Mouse (Mus musculus) midbrain, postnatal 0 days (tissue): ENCODE measurements around the gene B4galt7. TPM values are rescaled to one million over a fixed set of nuclear protein-coding genes. Genes with fewer than 3 reads are reported as not detected.
A peak's percentile ranks its signal among the peaks of the same experiment; 100 is the strongest.

ENCODE experiments used
- ATAC-seq: fragments of 200-750 bp; cut with Nextera tagmentation; 2 replicates; pipeline ENCODE4 v1.8.0; 2017; ENCODE audit warnings: moderate number of reproducible peaks, mild to moderate bottlenecking, moderate TSS enrichment, moderate library complexity; ENCODE audit not compliant: low FRiP score
- DNase-seq: peaks from one replicate; pipeline ENCODE4 v3.0.0-alpha.2; 2015; ENCODE audit warnings: low spot score
- H3K27ac ChIP-seq: fragments of 300-500 bp; sonication (generic); 2 replicates; pipeline ENCODE4 v1.5.1; 2014; ENCODE audit warnings: low read depth, mild to moderate bottlenecking, low read length, mixed read lengths
- H3K27me3 ChIP-seq: fragments of 300-500 bp; sonication (generic); 2 replicates; pipeline ENCODE4 v1.6.1; 2014; ENCODE audit warnings: low read length, control low read depth, mixed read lengths; ENCODE audit not compliant: insufficient read depth
- H3K36me3 ChIP-seq: fragments of 300-500 bp; sonication (generic); 2 replicates; pipeline ENCODE4 v1.6.1; 2014; ENCODE audit warnings: low read length, control low read depth, mixed read lengths; ENCODE audit not compliant: insufficient read depth
- H3K4me1 ChIP-seq: fragments of 300-500 bp; sonication (generic); 2 replicates; pipeline ENCODE4 v1.6.1; 2014; ENCODE audit warnings: mild to moderate bottlenecking, control low read depth, antibody characterized with exemption, low read length, mixed read lengths; ENCODE audit not compliant: insufficient read depth
- H3K4me2 ChIP-seq: fragments of 300-500 bp; sonication (generic); 2 replicates; pipeline ENCODE4 v1.6.1; 2014; ENCODE audit warnings: low read depth, mild to moderate bottlenecking, low read length, mixed read lengths; ENCODE audit not compliant: poor library complexity, severe bottlenecking
- H3K4me3 ChIP-seq: fragments of 300-500 bp; sonication (generic); 2 replicates; pipeline ENCODE4 v1.5.1; 2014; ENCODE audit warnings: low read depth, mild to moderate bottlenecking, low read length, moderate library complexity
- H3K9ac ChIP-seq: fragments of 300-500 bp; sonication (generic); replicated peaks from 2 replicates; pipeline ENCODE4 v1.6.1; 2014; ENCODE audit warnings: mild to moderate bottlenecking, low read length, moderate library complexity, mixed read lengths; ENCODE audit not compliant: poor library complexity, severe bottlenecking
- H3K9me3 ChIP-seq: fragments of 300-500 bp; sonication (generic); 2 replicates; pipeline ENCODE4 v1.6.1; 2016; ENCODE audit warnings: low read length, control low read depth
- CTCF ChIP-seq: IDR thresholded peaks from 2 replicates; pipeline ENCODE4 v1.5.1; 2016; ENCODE audit warnings: antibody characterized with exemption, mild to moderate bottlenecking
- WGBS: fragments of 180-500 bp; shearing (Covaris S2); extraction: QIAGEN DNeasy Blood & Tissue Kit; methylation state at CpG from one replicate; pipeline ENCODE4 v1.1.7; 2014; 5-methylcytosine and 5-hydroxymethylcytosine counted together
- polyA plus RNA-seq: library from polyadenylated mRNA; unstranded; fragments of >200 nt; fragmentation: Nextera tagmentation; extraction: Ambion mirVana; gene quantifications from 2 replicates; pipeline ENCODE4 v1.2.1, GENCODE M21; 2015
- total RNA-seq: library from RNA; depleted of rRNA; stranded (reverse); fragments of >200 nt; gene quantifications from 2 replicates; pipeline ENCODE4 v1.2.3, GENCODE M21; 2014

The B4galt7 gene
- total and polyA plus RNA-seq, 2 experiments from 2014 or later, result 50.1 to 62.6 TPM

- peak overlapping the region; percentile 85 for H3K27ac ChIP-seq
- H3K4me3 ChIP-seq, result peak overlapping the region; percentile 98
- no peaks in the 10 kb centered on the region for H3K9me3 ChIP-seq
- H3K4me1 ChIP-seq, result peaks cover 10% of the 10 kb centered on the region; the same call in 1 of the 2 replicates
- H3K27me3 ChIP-seq, result no peaks in the 10 kb centered on the region
- ATAC-seq, result no peak; the same call in 1 of the 2 replicates
- under 1% methylated on average over 16 of the region's 16 CpGs for WGBS
- H3K4me2 ChIP-seq, result peak overlapping the region; percentile 88
- H3K36me3 ChIP-seq, result no peaks in the 10 kb centered on the region
- peak overlapping the region; percentile 93 for H3K9ac ChIP-seq
- peak; percentile 15; the same call in 1 of the 2 replicates for TF ChIP-seq CTCF
- DNase-seq, result peak; percentile 54
These were observed 29.9 kb upstream of the B4galt7 start for GRCm38 (mm10) chr13:55569726-55570285.

- peak overlapping the region; percentile 85 for H3K27ac ChIP-seq
- peaks cover 10% of the 10 kb centered on the region; the same call in 1 of the 2 replicates for H3K4me1 ChIP-seq
- no peaks in the 10 kb centered on the region for H3K36me3 ChIP-seq
- H3K4me3 ChIP-seq, result peak overlapping the region; percentile 98
- peak overlapping the region; percentile 88 for H3K4me2 ChIP-seq
- 1% methylated on average over 46 of the region's 47 CpGs for WGBS
- no peaks in the 10 kb centered on the region for H3K27me3 ChIP-seq
- ATAC-seq (peak; percentile 69), DNase-seq (peak; percentile 32)
- peak overlapping the region; percentile 93 for H3K9ac ChIP-seq
- no peak for TF ChIP-seq CTCF
- no peaks in the 10 kb centered on the region for H3K9me3 ChIP-seq
These were observed 29.3 kb upstream of the B4galt7 start for GRCm38 (mm10) chr13:55570286-55570973.

- H3K9ac ChIP-seq, result peak within 1 kb of the TSS; percentile 93
- DNase-seq (peak; percentile 96), ATAC-seq (peak; percentile 89)
- no peaks in the 10 kb centered on the region for H3K27me3 ChIP-seq
- H3K4me3 ChIP-seq, result peak within 1 kb of the TSS; percentile 98
- TF ChIP-seq CTCF, result no peak
- H3K36me3 ChIP-seq, result no peaks in the 10 kb centered on the region
- H3K9me3 ChIP-seq, result no peaks in the 10 kb centered on the region
- peaks cover 10% of the 10 kb centered on the region; the same call in 1 of the 2 replicates for H3K4me1 ChIP-seq
- peak within 1 kb of the TSS; percentile 88 for H3K4me2 ChIP-seq
- peak within 1 kb of the TSS; percentile 85 for H3K27ac ChIP-seq
- WGBS, result under 1% methylated on average over 35 of the region's 47 CpGs
These were observed 28.5 kb upstream of the B4galt7 start, which contains the start of gene Fam193b for GRCm38 (mm10) chr13:55571027-55571751. TSS of gene Fam193b (minus strand) at chr13:55571120.

- Histone ChIP-seq H3K4me2 (peak overlapping the region; percentile 88; the same call in 1 of the 2 replicates), H3K9ac (no peak overlapping the region), H3K27ac (no peak overlapping the region), H3K9me3 (no peaks in the 10 kb centered on the region), H3K36me3 (no peaks in the 10 kb centered on the region), H3K27me3 (no peaks in the 10 kb centered on the region), H3K4me1 (peaks cover 10% of the 10 kb centered on the region; the same call in 1 of the 2 replicates), H3K4me3 (no peak overlapping the region)
- ATAC-seq (no peak), DNase-seq (no peak)
- 91% methylated on average over 2 of the region's 2 CpGs for WGBS
- no peak for TF ChIP-seq CTCF
These were observed 27.7 kb upstream of the B4galt7 start for GRCm38 (mm10) chr13:55571977-55572376.

- DNase-seq, result no peak
- 95% methylated on average over 2 of the region's 2 CpGs for WGBS
- Histone ChIP-seq H3K9me3 (no peaks in the 10 kb centered on the region), H3K27ac (no peak within 1 kb of the TSS), H3K9ac (no peak within 1 kb of the TSS), H3K36me3 (no peaks in the 10 kb centered on the region), H3K4me3 (no peak within 1 kb of the TSS), H3K4me1 (peaks cover 10% of the 10 kb centered on the region; the same call in 1 of the 2 replicates), H3K27me3 (no peaks in the 10 kb centered on the region), H3K4me2 (no peak within 1 kb of the TSS)
- no peak for ATAC-seq
- TF ChIP-seq CTCF, result no peak
These were observed 26.3 kb upstream of the B4galt7 start, which contains the start of gene Tmed9 for GRCm38 (mm10) chr13:55573432-55573831. TSS of gene Tmed9 (plus strand) at chr13:55573732.
